Mouse (Mus musculus) C2C12 (cell line): ENCODE results near the gene E330017A01Rik.

Experiments used
- CEBPB ChIP-seq: IDR thresholded peaks from one replicate; pipeline ENCODE4 v1.6.1; 2011; ENCODE audit warnings: low read depth, mild to moderate bottlenecking, control low read depth, moderate library complexity
- CTCF ChIP-seq: IDR thresholded peaks from one replicate; pipeline ENCODE4 v1.5.1; 2011; ENCODE audit not compliant: control insufficient read depth, insufficient read depth, insufficient read length

DNA sequence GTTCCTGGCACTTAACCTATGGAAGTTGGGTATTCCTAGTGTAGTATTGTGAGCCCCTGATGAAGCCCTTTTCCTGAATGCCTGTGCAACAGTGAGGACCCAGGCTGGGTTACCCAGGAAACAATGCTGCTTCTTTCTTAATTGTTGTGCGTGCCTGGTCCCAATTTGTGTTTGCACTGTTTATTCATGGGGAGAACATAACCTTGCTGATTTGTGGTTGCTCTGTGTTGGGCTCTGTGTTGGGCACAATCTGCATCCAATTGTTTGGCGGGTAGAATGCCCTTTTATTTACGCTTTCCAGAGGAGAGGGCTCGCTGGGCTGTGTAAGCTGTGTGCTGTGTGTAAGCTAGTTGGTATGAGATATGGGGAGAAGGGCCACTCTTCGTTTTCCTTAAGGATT lies 39.0 kb upstream of the E330017A01Rik start:
- TF ChIP-seq CTCF (no peak), CEBPB (no peak)
